In the genomic region with DNA sequence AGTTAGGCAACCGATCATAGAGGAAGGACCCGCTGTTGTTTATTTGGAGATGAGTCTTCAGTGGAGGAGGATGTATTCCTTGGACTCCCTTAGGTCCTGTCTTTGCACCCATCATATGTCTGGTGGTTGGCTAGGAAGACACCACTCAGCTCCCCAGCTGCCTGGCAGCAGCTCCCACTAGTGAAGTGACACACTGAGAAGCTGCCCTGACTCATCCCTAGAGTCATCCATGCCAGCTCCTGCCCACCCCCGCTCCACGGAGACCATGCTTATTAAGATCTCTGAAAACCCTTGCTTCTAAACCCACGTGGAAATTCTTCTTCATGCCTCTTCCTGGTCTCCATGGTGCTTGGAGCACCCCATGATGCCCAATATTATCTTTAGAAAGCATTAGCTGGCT, we compare ENCODE assay signal across 31 mouse cellular contexts.
A peak's percentile ranks its signal among the peaks of the same experiment; 100 is the strongest.
DNase-seq lines count a peak whose midpoint lies in the region; ATAC-seq lines count a peak whose summit lies in the region.
"Had no signal": no experiment of that assay in that cellular context is flagged by ENCODE, and none has a peak within 500 bp of the region (broad histone marks: within the 10 kb centered on the region; RNA-seq: fewer than 3 reads in every experiment).

No protein-coding gene starts in this region.

- no peaks in the 10 kb centered on the region for H3K36me3 ChIP-seq in intestine, embryonic 16.5 days (ENCODE audit: control insufficient read depth, insufficient read depth, low read length)
- H3K36me3 ChIP-seq: embryonic facial prominence, embryonic 10.5 days; embryonic facial prominence, embryonic 15.5 days; forebrain, embryonic 12.5 days; hindbrain, embryonic 10.5 days; hindbrain, embryonic 15.5 days; limb, embryonic 12.5 days; liver, embryonic 15.5 days; midbrain, embryonic 10.5 days; midbrain, embryonic 15.5 days had no signal

- H3K9ac ChIP-seq in intestine, embryonic 16.5 days (ENCODE audit: low read depth, low read length), result no peak overlapping the region
- H3K9ac ChIP-seq: embryonic facial prominence, embryonic 15.5 days; forebrain, embryonic 12.5 days; forebrain, postnatal 0 days; hindbrain, embryonic 15.5 days; limb, embryonic 12.5 days; liver, embryonic 15.5 days; lung, embryonic 14.5 days; midbrain, embryonic 15.5 days had no signal

- no peak overlapping the region for H3K4me2 ChIP-seq in intestine, embryonic 16.5 days (ENCODE audit: low read depth, low read length)
- H3K4me2 ChIP-seq: embryonic facial prominence, embryonic 15.5 days; forebrain, embryonic 12.5 days; hindbrain, embryonic 15.5 days; limb, embryonic 12.5 days; liver, embryonic 15.5 days; lung, embryonic 14.5 days; midbrain, embryonic 15.5 days had no signal

- no peaks in the 10 kb centered on the region for H3K27me3 ChIP-seq in intestine, embryonic 16.5 days (replicated peaks; ENCODE audit: control insufficient read depth, insufficient read depth, low read length)
- H3K27me3 ChIP-seq: embryonic facial prominence, embryonic 15.5 days; hindbrain, embryonic 15.5 days; limb, embryonic 12.5 days; liver, embryonic 15.5 days; midbrain, embryonic 15.5 days had no signal

- no peak overlapping the region for H3K4me3 ChIP-seq in intestine, embryonic 16.5 days (ENCODE audit: low read length)
- H3K4me3 ChIP-seq: embryonic facial prominence, embryonic 10.5 days; embryonic facial prominence, embryonic 15.5 days; forebrain, embryonic 12.5 days; hindbrain, embryonic 10.5 days; hindbrain, embryonic 15.5 days; layer of hippocampus, adult 2 months; limb, embryonic 12.5 days; liver, embryonic 15.5 days; midbrain, embryonic 10.5 days; midbrain, embryonic 15.5 days had no signal

- peak; percentile 19 to 22 for DNase-seq in frontal cortex, postnatal 36 days (ENCODE audit: low spot score in 2 of 2)
- DNase-seq in frontal cortex, postnatal 25 days (ENCODE audit: low spot score in 2 of 2), result no peak
- DNase-seq in right cerebral cortex, adult 18-20 months, result peak; percentile 59
- no peak for DNase-seq in right cerebral cortex, postnatal 4 days
- peak; percentile 8 for DNase-seq in right cerebral cortex, postnatal 14 days
- no peak for DNase-seq in adrenal gland, postnatal 25 days
- DNase-seq: adrenal gland, postnatal 36 days; cerebellum, adult 2 months; cerebellum, postnatal 14 days; forebrain, postnatal 0 days; gastrocnemius, postnatal 10 days; heart, postnatal 14 days; kidney, adult 2 months; kidney, postnatal 36 days; layer of hippocampus, postnatal 36 days; lung, embryonic 14.5 days; thymus, adult 2 months; thymus, postnatal 36 days had no signal

- no peaks in the 10 kb centered on the region for H3K9me3 ChIP-seq in intestine, embryonic 16.5 days (ENCODE audit: control insufficient read depth, low read length)
- H3K9me3 ChIP-seq: embryonic facial prominence, embryonic 10.5 days; embryonic facial prominence, embryonic 15.5 days; forebrain, embryonic 12.5 days; hindbrain, embryonic 10.5 days; hindbrain, embryonic 15.5 days; limb, embryonic 12.5 days; liver, embryonic 15.5 days; midbrain, embryonic 10.5 days; midbrain, embryonic 15.5 days had no signal

- 80% methylated on average over 5 of the region's 5 CpGs for WGBS in intestine, embryonic 16.5 days

- H3K27ac ChIP-seq in intestine, embryonic 16.5 days (ENCODE audit: low read length), result no peak overlapping the region
- H3K27ac ChIP-seq: embryonic facial prominence, embryonic 10.5 days; embryonic facial prominence, embryonic 15.5 days; forebrain, embryonic 12.5 days; hindbrain, embryonic 10.5 days; hindbrain, embryonic 15.5 days; layer of hippocampus, adult 2 months; limb, embryonic 12.5 days; liver, embryonic 15.5 days; midbrain, embryonic 10.5 days; midbrain, embryonic 15.5 days had no signal

- H3K4me1 ChIP-seq in intestine, embryonic 16.5 days (ENCODE audit: control insufficient read depth, insufficient read depth, low read length), result no peaks in the 10 kb centered on the region
- H3K4me1 ChIP-seq: embryonic facial prominence, embryonic 10.5 days; embryonic facial prominence, embryonic 15.5 days; forebrain, embryonic 12.5 days; hindbrain, embryonic 15.5 days; limb, embryonic 12.5 days; liver, embryonic 15.5 days; midbrain, embryonic 10.5 days; midbrain, embryonic 15.5 days had no signal

- no peak for ATAC-seq in intestine, embryonic 16.5 days
- ATAC-seq: CD4-positive, CD25-positive, alpha-beta regulatory T cell, adult 4 months; forebrain, postnatal 0 days; inflammation-experienced regulatory T-cells, adult 6 months; midbrain, embryonic 15.5 days had no signal

Comparison
In these comparisons a context has a peak if more than half of its experiments do, and no peak if none do; other contexts are left out.
1. DNase-seq: peak in frontal cortex, postnatal 36 days (2 of 2), right cerebral cortex, adult 18-20 months (single experiment) and right cerebral cortex, postnatal 14 days (single experiment); none in frontal cortex, postnatal 25 days (0 of 2), right cerebral cortex, postnatal 4 days (single experiment) and adrenal gland, postnatal 25 days (single experiment).